Mouse (Mus musculus) frontal cortex, adult 2 months (tissue): ENCODE measurements at regions not wholly inside any gene's neighbourhood (a gene's known extent, or its start where the extent isn't known, plus 50 kb on each side); places are given as distances from the start of the nearest gene placed in this dataset.

Experiments
- DNase-seq, 2 experiments: peaks; one replicate each; pipeline ENCODE4 v3.0.0; 2022; ENCODE audit warnings: low spot score in 1 of 2; ENCODE audit errors: extremely low spot score in 1 of 2

DNA sequence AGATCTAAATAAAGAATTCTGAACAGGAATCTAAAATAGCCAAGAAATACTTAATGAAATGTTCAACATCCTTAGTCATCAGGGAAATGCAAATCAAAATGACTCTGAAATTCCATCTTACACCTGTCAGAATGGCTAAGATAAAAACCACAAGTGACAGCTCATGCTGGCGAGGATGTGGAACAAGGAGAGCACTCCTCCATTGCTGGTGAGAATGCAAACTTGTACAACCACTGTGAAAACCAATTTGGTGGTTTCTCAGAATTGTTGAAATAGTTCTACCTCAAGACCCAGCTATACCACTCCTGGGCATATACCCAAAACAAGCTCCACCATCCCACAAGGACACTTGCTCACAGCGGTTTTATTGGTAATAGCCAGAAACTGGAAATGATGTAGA is 211.1 kb upstream of the Spag17 start:
- DNase-seq, result no peak

DNA sequence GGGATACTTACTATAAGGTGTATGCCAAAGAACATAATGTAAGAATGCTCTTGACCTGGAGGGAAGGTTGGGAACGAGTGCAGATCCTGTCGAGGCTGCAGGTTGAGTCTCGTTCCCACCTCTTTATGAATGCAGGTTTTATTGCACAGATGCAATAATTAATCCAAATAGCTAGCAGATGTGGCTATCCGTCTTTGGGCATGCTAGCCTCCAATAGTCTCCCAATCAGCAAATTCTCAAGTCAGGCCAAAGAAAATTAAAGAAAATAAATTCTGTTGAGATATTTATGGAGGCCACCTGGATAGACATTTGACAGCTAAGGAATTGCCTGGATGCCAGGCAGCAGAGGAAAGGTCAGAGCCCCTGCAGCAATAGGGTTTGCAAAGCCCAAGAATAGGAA is 175.7 kb upstream of the Spag17 start:
- DNase-seq, result no peak

DNA sequence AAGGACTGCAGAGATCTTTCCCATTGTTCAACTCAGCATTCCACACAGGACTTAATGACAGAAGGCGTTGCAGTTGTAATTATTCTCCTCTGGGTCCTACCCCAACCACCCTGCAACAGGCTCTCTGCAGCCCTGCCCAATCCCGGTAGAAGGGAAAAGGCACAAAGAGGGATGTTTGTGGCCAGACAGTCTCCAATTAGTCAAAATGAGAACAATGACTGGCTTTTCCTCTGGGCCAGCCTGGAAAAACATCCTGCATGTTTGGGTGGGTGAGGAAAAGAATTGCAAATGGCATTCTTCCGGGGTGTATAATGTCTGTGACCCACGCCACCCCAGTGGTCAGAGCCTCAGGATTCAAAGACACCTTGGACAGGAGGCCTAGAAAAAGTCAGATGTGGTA is 168.8 kb upstream of the Spag17 start:
- DNase-seq, result no peak

DNA sequence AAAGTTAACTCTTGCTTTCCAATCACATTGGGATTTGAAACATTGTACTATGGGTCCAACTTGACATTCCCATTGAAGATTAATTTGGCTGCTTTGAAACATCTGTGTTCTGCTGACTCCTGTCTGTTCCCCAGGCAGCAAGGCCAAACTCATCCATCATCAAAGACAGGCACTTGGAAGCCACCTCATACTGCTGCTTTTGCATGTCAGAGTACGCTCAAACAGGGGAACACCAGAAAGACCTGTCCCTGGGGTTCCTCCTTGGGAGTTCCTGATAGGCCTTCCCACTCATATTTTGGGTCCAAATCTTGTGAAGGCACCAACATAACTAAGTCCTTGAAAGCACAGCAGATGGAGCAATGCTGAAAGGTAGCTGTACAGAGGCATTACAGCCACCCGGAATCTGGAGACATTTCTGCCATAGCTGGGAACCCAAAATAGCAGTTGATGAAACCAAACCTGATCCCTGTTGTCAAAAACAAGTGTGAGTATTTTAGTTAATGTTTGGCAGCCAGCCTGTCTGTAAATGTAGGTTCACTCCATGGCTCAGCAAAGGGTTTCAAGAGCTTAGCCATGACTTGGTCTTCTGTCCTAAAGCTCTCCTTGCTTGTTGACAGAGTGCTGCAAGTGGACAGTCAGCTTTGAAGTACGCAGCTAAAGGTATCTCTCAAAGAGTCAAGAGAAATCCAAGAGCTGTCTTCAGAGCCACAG is 147.0 kb upstream of the Spag17 start:
- no peak for DNase-seq

DNA sequence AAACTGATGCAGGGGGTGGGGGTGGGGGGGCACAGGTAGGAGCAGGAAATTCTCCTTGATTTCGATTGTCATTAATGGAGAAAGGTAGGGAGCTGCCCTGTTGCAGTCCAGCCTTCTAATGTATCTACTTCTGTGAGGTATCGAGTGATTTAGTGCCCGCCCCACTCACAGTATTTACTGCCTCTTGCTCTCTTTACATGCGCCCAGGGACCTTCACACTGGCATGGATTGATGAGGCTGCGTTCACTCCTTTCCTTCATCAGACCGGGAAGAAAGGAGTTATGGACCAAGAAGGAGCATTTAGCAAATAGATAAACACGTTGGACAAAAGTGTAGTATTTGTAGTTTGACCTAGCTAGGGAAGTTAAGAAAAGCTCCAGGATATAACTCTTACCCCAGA is 145.6 kb upstream of the Spag17 start:
- DNase-seq, result no peak

DNA sequence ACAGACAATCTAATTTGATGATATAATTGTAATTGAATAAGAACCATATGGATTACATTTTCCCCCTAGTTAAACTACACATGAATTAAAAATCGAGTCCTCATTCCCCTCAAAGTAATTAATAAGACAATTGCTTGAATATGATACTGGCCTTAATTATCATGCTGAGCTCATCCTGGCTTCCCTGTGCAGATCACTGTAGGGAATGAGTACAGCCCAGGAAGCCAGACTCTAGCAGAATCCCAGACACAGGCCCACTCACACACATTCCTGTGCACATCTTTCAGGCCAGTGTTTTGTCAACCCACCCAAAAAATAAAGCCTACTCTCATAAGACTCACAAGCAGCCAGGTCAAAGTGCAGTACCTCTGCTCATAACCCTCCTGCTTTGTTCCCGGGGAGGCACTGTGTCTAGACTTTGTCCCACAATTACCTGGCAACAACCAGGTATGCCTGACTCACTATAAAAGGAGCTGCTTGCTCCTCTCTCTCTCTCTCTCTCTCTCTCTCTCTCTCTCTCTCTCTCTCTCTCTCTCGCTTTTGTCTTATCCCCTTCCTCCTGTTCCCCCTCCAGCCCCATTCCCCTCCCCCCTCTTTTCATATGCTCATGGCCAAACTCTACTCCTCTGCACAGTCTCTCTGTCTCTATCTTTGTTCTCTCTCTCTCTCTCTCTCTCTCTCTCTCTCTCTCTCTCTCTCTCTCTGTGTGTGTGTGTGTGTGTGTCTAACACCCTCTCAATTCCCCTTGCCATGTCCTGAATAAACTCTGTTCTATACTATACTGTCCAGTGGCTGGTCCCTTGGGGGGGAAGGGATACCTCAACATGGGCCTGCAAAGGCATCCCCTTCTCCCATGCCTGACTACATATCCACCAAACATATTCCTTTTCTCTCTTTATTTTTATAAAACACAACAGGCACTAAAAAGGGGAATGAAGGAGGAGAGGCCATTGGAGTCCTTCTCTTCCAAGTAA is 143.7 kb upstream of the Spag17 start:
- no peak for DNase-seq

DNA sequence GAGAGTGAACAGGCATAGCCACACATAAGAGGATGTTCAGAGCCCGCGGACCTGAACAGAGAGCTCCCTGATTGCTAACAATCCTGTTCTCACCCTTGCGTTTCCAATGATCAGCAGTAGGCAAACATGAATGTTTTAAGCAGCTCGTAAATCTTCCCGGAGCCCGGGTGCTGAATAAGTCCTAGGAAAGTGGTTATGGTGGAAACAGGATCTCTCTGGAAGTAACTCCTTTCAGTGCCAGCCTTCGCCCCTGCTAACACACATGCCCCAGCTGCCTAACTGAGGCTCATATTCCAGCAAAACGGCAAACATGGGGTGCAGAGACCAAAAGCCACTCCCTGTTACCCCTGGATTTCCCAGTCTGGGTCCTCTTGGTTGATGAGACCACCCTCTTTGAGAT is 135.5 kb upstream of the Spag17 start:
- DNase-seq, result no peak

DNA sequence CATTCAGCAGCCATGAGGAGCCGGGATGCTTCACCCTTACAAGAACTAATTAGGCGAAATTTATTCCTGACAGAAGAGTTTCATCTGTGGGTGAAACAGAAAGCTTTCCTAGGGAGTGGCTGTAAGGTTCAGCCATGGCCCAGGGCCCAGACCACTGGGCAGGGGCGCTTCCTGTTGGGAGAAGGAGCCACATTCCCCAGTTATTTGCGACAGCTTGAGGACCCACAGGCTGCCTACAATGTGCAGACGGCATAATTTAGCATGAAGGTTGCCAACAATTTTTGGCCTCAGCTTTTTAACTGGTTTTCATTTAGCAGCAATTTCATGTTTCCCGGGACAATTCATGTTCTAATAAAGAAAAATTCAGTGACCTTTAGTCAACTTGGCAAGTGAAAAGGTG is 106.7 kb upstream of the Spag17 start:
- no peak for DNase-seq

DNA sequence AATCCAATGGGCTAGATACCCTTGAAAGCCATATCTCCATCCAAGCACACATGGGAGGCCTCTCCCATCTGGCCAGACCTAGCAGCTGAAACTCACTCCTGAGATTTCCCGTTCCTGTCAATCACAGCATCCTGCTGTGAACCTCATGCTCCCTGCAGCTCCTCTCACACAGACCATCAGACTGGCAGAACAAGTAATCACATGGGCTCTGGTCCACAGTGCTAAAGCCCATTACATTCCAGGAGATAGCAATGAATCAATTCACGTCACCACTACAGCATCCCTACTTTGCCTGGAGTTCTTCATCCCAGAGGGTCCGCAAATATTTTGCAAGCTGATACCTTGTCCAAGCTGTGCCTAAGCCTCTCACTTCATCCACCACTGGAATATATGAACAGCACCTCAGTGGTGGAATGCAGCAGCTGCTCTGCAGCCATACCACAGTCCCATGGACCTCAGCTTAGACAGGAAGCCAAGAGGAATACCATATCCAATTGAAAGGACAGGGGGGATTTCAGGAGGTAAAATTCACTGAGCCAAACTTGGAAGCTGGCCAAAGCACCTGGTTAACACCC is 99.2 kb upstream of the Spag17 start:
- DNase-seq, result no peak

DNA sequence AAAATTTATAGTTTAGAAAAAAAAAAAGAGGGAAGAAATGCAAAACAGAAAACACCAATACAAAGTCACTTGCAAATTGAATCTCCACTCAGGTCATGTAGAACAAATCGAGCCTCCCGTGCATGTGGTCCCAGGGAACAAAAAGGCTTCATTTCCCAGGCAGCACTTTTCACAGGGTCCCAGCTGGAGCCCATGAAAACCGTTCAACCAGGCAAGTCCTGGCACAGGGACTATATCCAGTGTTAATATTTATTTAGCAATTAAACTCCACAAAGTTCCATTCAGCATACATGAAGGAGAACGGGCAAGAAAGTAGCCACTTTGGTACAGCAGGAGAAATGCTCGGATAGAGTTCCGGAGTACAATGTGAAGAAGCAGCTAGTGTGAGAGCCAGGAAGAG is 93.9 kb upstream of the Spag17 start:
- no peak for DNase-seq

DNA sequence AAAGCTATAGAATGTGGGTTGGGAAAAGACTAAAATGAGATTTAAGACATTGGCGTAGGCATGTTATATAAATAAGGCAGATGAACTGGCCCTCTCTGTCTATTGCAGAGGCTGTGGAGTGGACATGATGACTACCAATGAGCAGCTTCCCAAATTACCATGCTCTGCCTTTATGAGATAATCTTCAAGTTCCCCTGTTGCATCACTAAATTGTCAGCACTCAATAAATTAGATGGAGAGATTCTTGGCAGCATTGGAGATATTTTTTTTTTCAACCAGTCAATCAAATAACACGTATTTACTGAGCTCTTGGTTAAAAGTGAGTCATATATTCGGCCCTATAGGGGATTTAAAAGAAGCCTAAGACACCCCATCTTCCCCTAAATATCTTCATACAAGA is 91.6 kb upstream of the Spag17 start:
- no peak for DNase-seq

DNA sequence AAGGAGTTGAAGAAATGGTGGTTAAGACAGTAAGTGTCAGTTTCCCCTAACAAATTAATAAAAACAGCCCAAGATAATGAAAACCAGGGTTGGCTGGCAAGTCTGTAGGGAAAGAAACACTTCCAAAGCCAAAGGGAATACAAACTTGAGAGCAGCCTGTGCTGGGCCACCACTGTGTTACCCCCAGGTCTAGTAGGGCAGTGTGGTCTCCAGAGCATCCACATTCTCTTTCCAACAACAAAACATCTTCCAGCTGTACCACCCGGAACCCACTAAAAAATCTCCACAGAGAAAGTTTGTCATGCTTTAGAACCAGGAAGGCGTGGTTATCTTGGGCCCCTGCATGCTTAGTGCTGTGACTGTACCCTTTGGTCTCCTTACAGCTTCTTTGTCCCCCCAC is 89.4 kb upstream of the Spag17 start:
- DNase-seq, result no peak

DNA sequence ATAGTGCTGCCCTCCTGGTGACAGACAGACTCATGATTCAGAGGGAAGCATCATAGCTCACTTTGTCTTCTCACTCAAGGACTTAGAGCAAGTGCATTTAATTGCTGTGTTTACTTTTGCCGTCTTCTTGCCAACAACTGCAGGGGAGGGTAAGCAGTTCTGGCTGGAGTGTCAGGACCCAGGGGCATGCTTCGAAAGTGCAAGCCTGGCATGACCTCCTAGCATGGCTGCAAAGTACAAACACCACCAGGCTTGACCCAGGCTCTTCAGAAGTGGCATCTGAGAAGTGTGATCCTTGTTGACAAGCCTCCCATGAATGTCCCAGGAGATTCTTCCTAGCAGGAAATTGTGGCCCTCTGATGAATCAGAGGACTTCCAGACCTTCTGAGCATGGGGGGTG is 87.4 kb upstream of the Spag17 start:
- no peak for DNase-seq

DNA sequence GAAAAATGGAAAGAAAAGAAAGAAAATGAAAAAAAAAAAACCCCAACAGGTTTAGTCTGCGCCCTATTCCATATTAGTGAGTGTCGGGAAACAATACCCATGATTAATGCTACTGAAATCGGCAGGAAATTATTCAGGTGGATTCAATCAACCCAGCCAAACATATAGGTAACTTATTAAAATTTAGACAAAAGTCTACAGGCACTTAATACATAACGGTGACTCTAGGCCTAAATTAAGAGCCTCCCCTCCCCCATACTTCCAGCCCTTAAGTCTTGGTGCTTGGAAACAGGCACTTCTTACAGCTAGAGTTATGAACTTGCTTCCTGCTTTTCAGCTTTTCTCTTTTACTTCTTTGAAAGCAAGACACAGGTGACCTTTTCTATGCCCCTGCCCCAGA is 74.7 kb upstream of the Spag17 start:
- no peak for DNase-seq

DNA sequence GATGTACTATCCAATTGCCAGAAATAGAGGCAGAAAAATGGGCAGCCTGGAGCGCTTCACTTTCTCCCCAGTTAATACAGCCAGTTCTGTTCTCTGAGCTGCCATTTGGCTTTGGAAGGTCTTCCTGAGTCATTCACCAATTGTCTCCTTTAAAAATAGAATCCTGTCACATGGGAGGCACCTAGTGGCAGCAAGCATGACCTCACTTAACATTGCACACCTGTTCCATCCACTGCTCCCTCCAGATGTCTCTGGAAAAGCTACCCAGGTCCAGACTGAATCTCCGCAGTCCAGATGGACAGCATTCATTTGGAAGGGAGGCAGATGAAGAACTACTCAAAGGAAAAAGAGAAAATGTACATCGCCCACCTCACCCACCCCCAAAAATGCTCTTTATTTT is 73.9 kb upstream of the Spag17 start:
- no peak for DNase-seq

DNA sequence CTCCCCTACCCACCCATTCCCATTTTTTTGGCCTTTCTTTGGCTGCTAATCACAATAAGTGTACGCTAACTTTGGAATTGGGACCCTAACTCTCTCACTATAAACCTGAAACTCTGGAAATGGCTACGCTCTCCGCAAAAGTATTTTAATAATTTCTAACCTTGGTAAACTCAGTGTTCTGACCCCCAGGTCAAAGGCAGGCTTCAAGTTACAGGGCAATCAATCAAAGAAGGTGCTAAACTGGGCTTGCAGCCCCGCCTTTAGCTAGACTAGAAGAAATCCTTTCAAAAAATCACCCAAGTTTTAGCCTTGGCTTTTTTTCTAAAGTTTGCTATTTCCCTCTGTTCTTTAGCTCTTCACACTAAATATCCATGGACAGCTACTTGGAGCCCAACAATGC is 72.4 kb upstream of the Spag17 start:
- no peak for DNase-seq

DNA sequence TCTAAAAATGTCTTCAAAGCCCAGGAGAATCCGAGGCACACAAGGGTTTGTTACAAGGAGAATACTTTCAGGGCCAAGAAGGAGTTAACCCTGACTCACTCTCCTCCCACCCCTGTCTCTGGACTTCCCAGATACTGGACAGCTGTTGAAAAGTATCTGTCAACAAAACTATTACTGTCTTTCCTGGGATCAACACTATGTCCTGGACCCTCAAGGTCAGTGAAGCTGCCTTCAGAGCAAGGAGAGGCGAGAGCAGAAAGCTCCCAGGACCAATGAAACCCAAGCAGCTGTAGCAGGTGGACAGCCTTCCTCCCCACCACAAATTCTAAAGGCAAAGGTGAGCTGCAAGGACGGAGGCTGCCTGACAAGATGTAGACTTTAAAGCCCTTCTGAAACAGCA is 70.1 kb upstream of the Spag17 start:
- DNase-seq, result no peak

DNA sequence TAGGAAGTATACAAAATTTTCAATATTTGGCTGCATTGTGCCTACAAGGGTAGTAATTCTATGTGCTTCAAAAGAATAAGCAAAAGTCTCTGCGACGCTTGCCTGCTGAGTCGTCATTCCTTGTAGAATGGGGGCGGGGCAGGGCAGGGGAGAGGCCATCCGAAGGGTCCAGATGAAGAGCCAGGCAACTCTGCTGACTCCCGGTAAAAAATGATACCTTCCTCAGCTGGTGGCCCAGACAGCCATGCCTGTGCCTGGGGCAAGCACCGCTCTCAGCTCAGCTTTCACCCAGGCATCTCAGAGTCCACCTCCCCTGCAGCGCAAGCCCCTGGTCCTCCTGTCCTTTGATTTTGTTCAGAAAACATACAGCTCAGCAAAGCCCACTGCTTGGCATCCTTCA is 67.2 kb upstream of the Spag17 start:
- no peak for DNase-seq

DNA sequence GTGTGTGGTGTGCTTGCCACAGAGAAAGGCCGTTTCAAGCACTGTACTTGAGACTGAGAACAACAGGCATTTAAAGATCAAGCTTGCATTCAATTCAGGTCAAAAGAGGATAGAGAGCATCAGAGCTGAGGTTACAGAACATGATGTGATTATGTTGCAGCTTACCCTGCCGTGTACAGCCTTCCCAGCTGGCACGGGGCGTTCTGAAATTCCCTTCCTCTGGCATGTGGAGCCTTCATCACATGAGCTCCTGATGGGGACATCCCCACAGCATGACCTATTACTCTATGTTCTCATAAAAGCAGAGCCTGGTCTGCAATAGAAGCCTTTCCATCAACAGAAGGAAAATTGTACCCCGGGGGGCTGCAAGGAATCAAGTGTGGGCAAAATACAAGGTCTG is 62.5 kb upstream of the Spag17 start:
- no peak for DNase-seq

DNA sequence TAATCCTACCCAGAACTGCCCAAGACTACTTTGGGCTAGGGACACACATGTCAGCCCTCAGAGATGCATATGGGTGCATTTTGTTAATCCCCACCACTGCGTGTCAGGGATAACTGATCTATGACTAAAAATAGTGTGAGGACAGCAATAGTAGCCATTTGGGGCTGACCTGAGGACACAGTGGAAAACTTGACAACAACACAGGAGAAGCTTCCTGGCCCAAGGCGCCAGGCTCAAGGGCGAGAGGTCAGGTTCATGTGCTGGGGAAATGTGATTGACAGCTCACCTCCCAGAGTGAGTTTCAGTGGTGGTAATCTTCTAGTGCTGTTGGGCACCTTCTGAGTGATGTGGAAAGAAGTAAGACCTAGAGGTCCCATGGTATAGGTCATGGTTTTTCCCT is 62.0 kb upstream of the Spag17 start:
- DNase-seq, result no peak
